In the genomic region with DNA sequence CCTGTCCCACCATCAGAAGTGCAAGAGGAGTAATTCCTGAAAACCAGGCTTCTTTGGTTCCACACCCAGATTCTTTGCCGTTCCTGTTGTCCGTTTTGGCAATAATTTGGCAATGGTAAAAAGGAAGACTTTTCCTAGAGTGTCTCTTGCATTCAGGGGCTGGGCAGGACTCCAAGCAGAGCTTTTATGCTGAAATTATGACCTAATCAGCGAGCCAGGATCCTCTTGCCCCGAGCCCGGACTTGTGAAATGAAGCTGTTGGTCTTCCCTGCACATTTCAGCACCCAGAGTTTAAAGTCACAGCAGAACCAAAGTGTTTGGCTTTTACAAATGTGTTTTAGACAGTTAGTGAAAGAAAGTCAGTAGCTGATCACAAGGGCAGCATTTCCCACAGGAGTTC, we compare ENCODE assay signal across 9 mouse cellular contexts.
DNase-seq lines count a peak whose midpoint lies in the region; ATAC-seq lines count a peak whose summit lies in the region.
"Had no signal": no experiment of that assay in that cellular context is flagged by ENCODE, and none has a peak within 500 bp of the region (broad histone marks: within the 10 kb centered on the region; RNA-seq: fewer than 3 reads in every experiment).

No protein-coding gene starts in this region.

- H3K27ac ChIP-seq in forebrain, embryonic 12.5 days: no peak overlapping the region
- H3K27ac ChIP-seq: limb, embryonic 12.5 days had no signal

- no peaks in the 10 kb centered on the region for H3K27me3 ChIP-seq in forebrain, embryonic 12.5 days
- H3K27me3 ChIP-seq: limb, embryonic 12.5 days had no signal

- intact Hi-C loops in left cerebral cortex, postnatal 4 days (cut with DNase I): no loop called here
- intact Hi-C loops in left cerebral cortex, postnatal 14 days (cut with DNase I): no loop called here
- intact Hi-C loops in gastrocnemius, postnatal 36 days (cut with DNase I): no loop called here

- no peak for ATAC-seq in megakaryocyte progenitor cell, adult 5-6 weeks (replicated peaks; ENCODE audit: poor library complexity)
- ATAC-seq in forebrain, embryonic 12.5 days (ENCODE audit: low FRiP score): no peak

- peaks cover 17% of the 10 kb centered on the region for H3K4me1 ChIP-seq in forebrain, embryonic 12.5 days

- H3K36me3 ChIP-seq in forebrain, embryonic 12.5 days (replicated peaks): no peaks in the 10 kb centered on the region
- H3K36me3 ChIP-seq: G1E; limb, embryonic 12.5 days had no signal

- no peak overlapping the region for H3K9ac ChIP-seq in forebrain, embryonic 12.5 days
- H3K9ac ChIP-seq: limb, embryonic 12.5 days had no signal

- DNase-seq in left cerebral cortex, postnatal 4 days: peak; percentile 69
- no peak for DNase-seq in left cerebral cortex, postnatal 14 days (ENCODE audit: low spot score in 2 of 2)
- peak; percentile 79 for DNase-seq in adrenal gland, postnatal 14 days
- peak; percentile 10 to 14 for DNase-seq in gastrocnemius, postnatal 36 days
- DNase-seq in kidney, postnatal 4 days: peak; percentile 9 to 28

- 54% methylated on average over 5 of the region's 5 CpGs for WGBS in forebrain, embryonic 12.5 days

- no peak overlapping the region for H3K4me2 ChIP-seq in forebrain, embryonic 12.5 days
- H3K4me2 ChIP-seq: limb, embryonic 12.5 days had no signal

- H3K9me3 ChIP-seq in forebrain, embryonic 12.5 days: no peaks in the 10 kb centered on the region
- H3K9me3 ChIP-seq: G1E; limb, embryonic 12.5 days had no signal

- no peak overlapping the region for H3K4me3 ChIP-seq in forebrain, embryonic 12.5 days (replicated peaks)
- H3K4me3 ChIP-seq: limb, embryonic 12.5 days had no signal

Comparison
In these comparisons a context has a peak if more than half of its experiments do, and no peak if none do; other contexts are left out.
1. DNase-seq: peak in left cerebral cortex, postnatal 4 days (single experiment), adrenal gland, postnatal 14 days (single experiment), gastrocnemius, postnatal 36 days (2 of 2) and kidney, postnatal 4 days (2 of 2); none in left cerebral cortex, postnatal 14 days (0 of 2).